Mouse (Mus musculus) lung, adult 2 months (tissue): Measurements from ENCODE around the gene Samt2. TPM values are rescaled to one million over a fixed set of nuclear protein-coding genes. Genes with fewer than 3 reads are reported as not detected.
"Not testable (repeated sequence)": the region's sequence is repeated elsewhere in the genome, so short reads cannot be mapped to it uniquely, and the experiment has no call there.

Source experiments
- DNase-seq: peaks from one replicate; pipeline ENCODE4 v3.0.0; 2022
- H3K4me1 ChIP-seq: fragments of 200-500 bp; 2 replicates; pipeline ENCODE4 v1.6.1; 2011; ENCODE audit warnings: low read length; ENCODE audit not compliant: control insufficient read depth, insufficient read depth
- H3K4me3 ChIP-seq: fragments of 200-500 bp; replicated peaks from 2 replicates; pipeline ENCODE3; 2011; ENCODE audit warnings: low read depth, mild to moderate bottlenecking, control low read depth, low read length; ENCODE audit errors: extremely low read depth
- WGBS: fragments of 180-500 bp; shearing (Covaris S2); methylation state at CpG from one replicate; pipeline ENCODE4 v1.1.7; 2018; 5-methylcytosine and 5-hydroxymethylcytosine counted together
- polyA plus RNA-seq: library from polyadenylated mRNA; depleted of rRNA; stranded (reverse); fragments of >200 nt; gene quantifications from 2 replicates; pipeline ENCODE4 v1.2.3, GENCODE M21; 2012; rRNA removed

Samt2 gene
- polyA plus RNA-seq: not detected in 2 replicates

- not testable (repeated sequence) for DNase-seq, H3K4me1 ChIP-seq, H3K4me3 ChIP-seq
- WGBS: 74% methylated on average over 2 of the region's 2 CpGs
These were observed at the start of gene Samt2 for GRCm38 (mm10) chrX:154579260-154579659. Gene Samt2 (minus strand): TSS chrX:154579360.

Other genes with a start within 250 kb of the Samt2 start
- not detected in 2 replicates for gene 4930524N10Rik, start 236.0 kb downstream of the Samt2 start, polyA plus RNA-seq
- gene Samt4, start 97.4 kb downstream of the Samt2 start, polyA plus RNA-seq: not detected in 2 replicates